Mouse (Mus musculus) cerebellum, adult 2 months (tissue): ENCODE results near the gene Hic1.

ENCODE experiments used
- CTCF ChIP-seq: fragments of 200-500 bp; IDR thresholded peaks from 2 replicates; pipeline ENCODE4 v1.5.1; 2011; ENCODE audit warnings: low read depth, mild to moderate bottlenecking, control low read depth, low read length, moderate library complexity, borderline replicate concordance; ENCODE audit not compliant: insufficient read depth
- POLR2A ChIP-seq: fragments of 200-500 bp; IDR thresholded peaks from 2 replicates; pipeline ENCODE4 v1.6.1; 2011; ENCODE audit warnings: low read length, control low read depth, borderline replicate concordance; ENCODE audit not compliant: insufficient read depth

DNA sequence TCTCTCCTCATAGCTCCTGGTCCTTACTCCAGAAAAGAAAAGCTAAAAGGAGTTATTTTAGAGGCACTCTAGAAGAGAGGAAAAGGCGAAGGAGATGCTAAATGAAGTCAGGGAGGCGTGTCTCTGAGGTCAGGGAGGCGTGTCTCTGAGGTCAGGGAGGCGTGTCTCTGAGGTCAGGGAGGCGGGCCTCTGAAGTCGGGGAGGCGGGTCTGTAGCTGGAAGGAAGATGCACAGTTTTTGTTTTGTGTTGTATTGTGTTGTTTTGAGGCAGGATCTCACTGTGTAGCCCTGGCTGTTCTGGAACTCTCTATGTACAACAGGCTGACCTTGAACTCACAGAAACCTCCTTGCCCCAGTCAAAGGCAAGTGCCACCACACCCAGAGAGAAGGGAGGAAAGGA, 28.6 kb upstream of the Hic1 start:
- no peak for TF ChIP-seq CTCF
- TF ChIP-seq POLR2A, result no peak
